Mouse (Mus musculus): ENCODE data around the gene Srpx. TPM values are rescaled to one million over a fixed set of nuclear protein-coding genes. Genes with fewer than 3 reads are reported as not detected.

Srpx gene
- 11.3 and 15.1 TPM in 2 replicates for polyA plus RNA-seq (2014; fragmentation: Nextera tagmentation; extraction: Ambion mirVana)

GRCm38 (mm10) chrX:10117065-10117719, at the start of gene Srpx:
Gene Srpx, minus strand, starts transcription at chrX:10117709.
- 28% methylated on average over 19 of the region's 19 CpGs for WGBS
- Histone ChIP-seq H3K27ac (ENCODE audit: low read depth, low read length) (no peak within 1 kb of the TSS), H3K9me3 (ENCODE audit: control insufficient read depth, low read length) (no peaks in the 10 kb centered on the region), H3K4me3 (ENCODE audit: low read length) (peak within 1 kb of the TSS; percentile 35), H3K27me3 (ENCODE audit: control insufficient read depth, insufficient read depth, low read length) (no peaks in the 10 kb centered on the region), H3K4me2 (replicated peaks; ENCODE audit: low read depth, low read length) (peak within 1 kb of the TSS; percentile 47), H3K36me3 (ENCODE audit: control insufficient read depth, insufficient read depth, low read length) (no peaks in the 10 kb centered on the region), H3K4me1 (ENCODE audit: control insufficient read depth, insufficient read depth, low read length) (no peaks in the 10 kb centered on the region), H3K9ac (ENCODE audit: low read depth, low read length) (peak within 1 kb of the TSS; percentile 52; the same call in 1 of the 2 replicates)
- peak; percentile 88 for ATAC-seq (ENCODE audit: low FRiP score, low TSS enrichment)

- no peak for ATAC-seq (ENCODE audit: low FRiP score, low TSS enrichment)
- WGBS = 48% methylated on average over 3 of the region's 3 CpGs
- no peak overlapping the region for H3K27ac ChIP-seq (ENCODE audit: low read depth, low read length)
Measured at GRCm38 (mm10) chrX:10152390-10152789, 34.9 kb upstream of the Srpx start.

GRCm38 (mm10) chrX:10115780-10116179, 1.7 kb downstream of the Srpx start:
- H3K9me3 ChIP-seq (ENCODE audit: control insufficient read depth, low read length) = no peaks in the 10 kb centered on the region
- no peak for ATAC-seq (ENCODE audit: low FRiP score, low TSS enrichment)
- H3K4me2 ChIP-seq (replicated peaks; ENCODE audit: low read depth, low read length) = no peak overlapping the region
- no peaks in the 10 kb centered on the region for H3K27me3 ChIP-seq (ENCODE audit: control insufficient read depth, insufficient read depth, low read length)
- H3K4me3 ChIP-seq (ENCODE audit: low read length) = no peak overlapping the region
- no peaks in the 10 kb centered on the region for H3K36me3 ChIP-seq (ENCODE audit: control insufficient read depth, insufficient read depth, low read length)
- no peak overlapping the region for H3K27ac ChIP-seq (ENCODE audit: low read depth, low read length)
- 68% methylated on average over 3 of the region's 3 CpGs for WGBS
- no peaks in the 10 kb centered on the region for H3K4me1 ChIP-seq (ENCODE audit: control insufficient read depth, insufficient read depth, low read length)
- no peak overlapping the region for H3K9ac ChIP-seq (ENCODE audit: low read depth, low read length)

More at GRCm38 (mm10) chrX:10152390-10152789, 34.9 kb upstream of the Srpx start:
- Histone ChIP-seq H3K27me3 (ENCODE audit: control insufficient read depth, insufficient read depth, low read length) (no peaks in the 10 kb centered on the region), H3K4me2 (replicated peaks; ENCODE audit: low read depth, low read length) (no peak overlapping the region), H3K4me3 (ENCODE audit: low read length) (no peak overlapping the region), H3K4me1 (ENCODE audit: control insufficient read depth, insufficient read depth, low read length) (no peaks in the 10 kb centered on the region), H3K36me3 (ENCODE audit: control insufficient read depth, insufficient read depth, low read length) (no peaks in the 10 kb centered on the region), H3K9me3 (ENCODE audit: control insufficient read depth, low read length) (no peaks in the 10 kb centered on the region), H3K9ac (ENCODE audit: low read depth, low read length) (no peak overlapping the region)

GRCm38 (mm10) chrX:10110736-10111135, 6.8 kb downstream of the Srpx start:
- Histone ChIP-seq H3K27ac (ENCODE audit: low read depth, low read length) (no peak overlapping the region), H3K4me2 (replicated peaks; ENCODE audit: low read depth, low read length) (no peak overlapping the region), H3K4me3 (ENCODE audit: low read length) (no peak overlapping the region), H3K4me1 (ENCODE audit: control insufficient read depth, insufficient read depth, low read length) (no peaks in the 10 kb centered on the region), H3K27me3 (ENCODE audit: control insufficient read depth, insufficient read depth, low read length) (no peaks in the 10 kb centered on the region), H3K9ac (ENCODE audit: low read depth, low read length) (no peak overlapping the region), H3K9me3 (ENCODE audit: control insufficient read depth, low read length) (no peaks in the 10 kb centered on the region), H3K36me3 (ENCODE audit: control insufficient read depth, insufficient read depth, low read length) (no peaks in the 10 kb centered on the region)
- no peak for ATAC-seq (ENCODE audit: low FRiP score, low TSS enrichment)
- WGBS = 71% methylated on average over 1 of the region's 1 CpGs

GRCm38 (mm10) chrX:10108558-10108957, 9.0 kb downstream of the Srpx start:
- Histone ChIP-seq H3K4me2 (replicated peaks; ENCODE audit: low read depth, low read length) (no peak overlapping the region), H3K9ac (ENCODE audit: low read depth, low read length) (no peak overlapping the region), H3K27me3 (ENCODE audit: control insufficient read depth, insufficient read depth, low read length) (no peaks in the 10 kb centered on the region), H3K4me1 (ENCODE audit: control insufficient read depth, insufficient read depth, low read length) (no peaks in the 10 kb centered on the region), H3K9me3 (ENCODE audit: control insufficient read depth, low read length) (no peaks in the 10 kb centered on the region), H3K4me3 (ENCODE audit: low read length) (no peak overlapping the region), H3K27ac (ENCODE audit: low read depth, low read length) (no peak overlapping the region), H3K36me3 (ENCODE audit: control insufficient read depth, insufficient read depth, low read length) (no peaks in the 10 kb centered on the region)
- WGBS = 63% methylated on average over 4 of the region's 4 CpGs
- ATAC-seq (ENCODE audit: low FRiP score, low TSS enrichment) = no peak

- Histone ChIP-seq H3K4me3 (ENCODE audit: low read length) (no peak overlapping the region), H3K4me1 (ENCODE audit: control insufficient read depth, insufficient read depth, low read length) (no peaks in the 10 kb centered on the region), H3K4me2 (replicated peaks; ENCODE audit: low read depth, low read length) (no peak overlapping the region), H3K27me3 (ENCODE audit: control insufficient read depth, insufficient read depth, low read length) (no peaks in the 10 kb centered on the region), H3K27ac (ENCODE audit: low read depth, low read length) (no peak overlapping the region), H3K36me3 (ENCODE audit: control insufficient read depth, insufficient read depth, low read length) (no peaks in the 10 kb centered on the region), H3K9me3 (ENCODE audit: control insufficient read depth, low read length) (no peaks in the 10 kb centered on the region), H3K9ac (ENCODE audit: low read depth, low read length) (no peak overlapping the region)
- 69% methylated on average over 5 of the region's 5 CpGs for WGBS
- ATAC-seq (ENCODE audit: low FRiP score, low TSS enrichment) = no peak
Measured at GRCm38 (mm10) chrX:10105475-10105874, 12.0 kb downstream of the Srpx start.

- ATAC-seq (ENCODE audit: low FRiP score, low TSS enrichment) = no peak
- Histone ChIP-seq H3K36me3 (ENCODE audit: control insufficient read depth, insufficient read depth, low read length) (no peaks in the 10 kb centered on the region), H3K27me3 (ENCODE audit: control insufficient read depth, insufficient read depth, low read length) (no peaks in the 10 kb centered on the region), H3K9ac (ENCODE audit: low read depth, low read length) (no peak overlapping the region), H3K9me3 (ENCODE audit: control insufficient read depth, low read length) (no peaks in the 10 kb centered on the region), H3K4me1 (ENCODE audit: control insufficient read depth, insufficient read depth, low read length) (no peaks in the 10 kb centered on the region), H3K27ac (ENCODE audit: low read depth, low read length) (no peak overlapping the region), H3K4me2 (replicated peaks; ENCODE audit: low read depth, low read length) (no peak overlapping the region), H3K4me3 (ENCODE audit: low read length) (no peak overlapping the region)
- 91% methylated on average over 1 of the region's 1 CpGs for WGBS
Measured at GRCm38 (mm10) chrX:10102739-10103138, 14.8 kb downstream of the Srpx start.

GRCm38 (mm10) chrX:10095797-10096196, 21.7 kb downstream of the Srpx start:
- ATAC-seq (ENCODE audit: low FRiP score, low TSS enrichment) = no peak
- 75% methylated on average over 3 of the region's 3 CpGs for WGBS

GRCm38 (mm10) chrX:10080385-10080784, 37.1 kb downstream of the Srpx start:
- Histone ChIP-seq H3K4me3 (ENCODE audit: low read length) (no peak overlapping the region), H3K9me3 (ENCODE audit: control insufficient read depth, low read length) (no peaks in the 10 kb centered on the region), H3K4me2 (replicated peaks; ENCODE audit: low read depth, low read length) (no peak overlapping the region), H3K9ac (ENCODE audit: low read depth, low read length) (no peak overlapping the region), H3K36me3 (ENCODE audit: control insufficient read depth, insufficient read depth, low read length) (no peaks in the 10 kb centered on the region), H3K27me3 (ENCODE audit: control insufficient read depth, insufficient read depth, low read length) (no peaks in the 10 kb centered on the region), H3K4me1 (ENCODE audit: control insufficient read depth, insufficient read depth, low read length) (no peaks in the 10 kb centered on the region), H3K27ac (ENCODE audit: low read depth, low read length) (no peak overlapping the region)
- 91% methylated on average over 3 of the region's 3 CpGs for WGBS
- ATAC-seq (ENCODE audit: low FRiP score, low TSS enrichment) = no peak

More at GRCm38 (mm10) chrX:10095797-10096196, 21.7 kb downstream of the Srpx start:
- no peaks in the 10 kb centered on the region for H3K4me1 ChIP-seq (ENCODE audit: control insufficient read depth, insufficient read depth, low read length)
- H3K4me3 ChIP-seq (ENCODE audit: low read length) = no peak overlapping the region
- H3K27me3 ChIP-seq (ENCODE audit: control insufficient read depth, insufficient read depth, low read length) = no peaks in the 10 kb centered on the region
- no peaks in the 10 kb centered on the region for H3K9me3 ChIP-seq (ENCODE audit: control insufficient read depth, low read length)
- H3K9ac ChIP-seq (ENCODE audit: low read depth, low read length) = no peak overlapping the region
- no peaks in the 10 kb centered on the region for H3K36me3 ChIP-seq (ENCODE audit: control insufficient read depth, insufficient read depth, low read length)
- H3K4me2 ChIP-seq (replicated peaks; ENCODE audit: low read depth, low read length) = no peak overlapping the region
- no peak overlapping the region for H3K27ac ChIP-seq (ENCODE audit: low read depth, low read length)

All from kidney, embryonic 14.5 days (tissue).